Mouse (Mus musculus) stomach, postnatal 0 days (tissue): Measurements from ENCODE around the gene Ska3.

Experiments used
- CTCF ChIP-seq: IDR thresholded peaks from 2 replicates; pipeline ENCODE4 v1.5.1; 2016; ENCODE audit warnings: antibody characterized with exemption, low read depth, mild to moderate bottlenecking, moderate library complexity
- EP300 ChIP-seq: optimal IDR thresholded peaks from 2 replicates; pipeline ENCODE3; 2016; ENCODE audit warnings: antibody characterized with exemption

- TF ChIP-seq CTCF (no peak), EP300 (no peak)
Observed at GRCm38 (mm10) chr14:57865256-57865655, 39.3 kb upstream of the Ska3 start.
